Mouse (Mus musculus) limb, embryonic 10.5 days (tissue): ENCODE data around the gene Dgki. TPM values are rescaled to one million over a fixed set of nuclear protein-coding genes. Genes with fewer than 3 reads are reported as not detected.

Experiments used
- DNase-seq: peaks from one replicate; pipeline ENCODE4 v3.0.0-alpha.2; 2017; ENCODE audit warnings: low spot score
- H3K27ac ChIP-seq: fragments of 300-500 bp; sonication (generic); 2 replicates; pipeline ENCODE4 v1.5.1; 2016; ENCODE audit warnings: mild to moderate bottlenecking
- H3K27me3 ChIP-seq: fragments of 300-500 bp; sonication (generic); 2 replicates; pipeline ENCODE4 v1.6.1; 2016; ENCODE audit warnings: low read depth, mild to moderate bottlenecking; ENCODE audit not compliant: poor library complexity, severe bottlenecking
- H3K36me3 ChIP-seq: fragments of 300-500 bp; sonication (generic); 2 replicates; pipeline ENCODE4 v1.6.1; 2016; ENCODE audit warnings: mild to moderate bottlenecking, moderate library complexity
- H3K4me1 ChIP-seq: fragments of 300-500 bp; sonication (generic); 2 replicates; pipeline ENCODE4 v1.6.1; 2016
- H3K4me3 ChIP-seq: fragments of 300-500 bp; sonication (generic); 2 replicates; pipeline ENCODE4 v1.5.1; 2016; ENCODE audit warnings: mild to moderate bottlenecking, moderate library complexity
- H3K9me3 ChIP-seq: fragments of 300-500 bp; sonication (generic); replicated peaks from 2 replicates; pipeline ENCODE4 v1.6.1; 2016; ENCODE audit warnings: mild to moderate bottlenecking
- WGBS: fragments of 180-500 bp; shearing (Covaris S2); methylation state at CpG from one replicate; pipeline ENCODE4 v1.1.7; 2016; 5-methylcytosine and 5-hydroxymethylcytosine counted together
- polyA plus RNA-seq: library from polyadenylated mRNA; unstranded; fragments of >200 nt; fragmentation: Nextera tagmentation; extraction: Ambion mirVana; gene quantifications from 2 replicates; pipeline ENCODE4 v1.2.1, GENCODE M21; 2016

Dgki gene
- polyA plus RNA-seq, 1 experiment from 2014 or later = 0.48 TPM

GRCm38 (mm10) chr6:36890296-36890695, 409.7 kb downstream of the Dgki start:
- Histone ChIP-seq H3K9me3 (no peaks in the 10 kb centered on the region), H3K27me3 (no peaks in the 10 kb centered on the region), H3K27ac (peak overlapping the region; percentile 59), H3K36me3 (no peaks in the 10 kb centered on the region), H3K4me3 (no peak overlapping the region), H3K4me1 (peaks cover 21% of the 10 kb centered on the region)
- DNase-seq = peak; percentile 79
- 2% methylated on average over 5 of the region's 5 CpGs for WGBS

GRCm38 (mm10) chr6:36881309-36881708, 418.7 kb downstream of the Dgki start:
- H3K4me1 ChIP-seq = peaks cover 46% of the 10 kb centered on the region
- H3K9me3 ChIP-seq = no peaks in the 10 kb centered on the region
- H3K36me3 ChIP-seq = no peaks in the 10 kb centered on the region
- WGBS = 32% methylated on average over 4 of the region's 4 CpGs
- no peaks in the 10 kb centered on the region for H3K27me3 ChIP-seq
- H3K27ac ChIP-seq = peak overlapping the region; percentile 81
- DNase-seq = no peak
- no peak overlapping the region for H3K4me3 ChIP-seq

GRCm38 (mm10) chr6:36880643-36881263, 419.2 kb downstream of the Dgki start:
- DNase-seq = peak; percentile 64
- no peaks in the 10 kb centered on the region for H3K27me3 ChIP-seq
- no peaks in the 10 kb centered on the region for H3K9me3 ChIP-seq
- peaks cover 52% of the 10 kb centered on the region for H3K4me1 ChIP-seq
- H3K27ac ChIP-seq = peak overlapping the region; percentile 81
- peak overlapping the region; percentile 15; the same call in 1 of the 2 replicates for H3K4me3 ChIP-seq
- WGBS = 20% methylated on average over 7 of the region's 7 CpGs
- H3K36me3 ChIP-seq = no peaks in the 10 kb centered on the region

- Histone ChIP-seq H3K9me3 (no peaks in the 10 kb centered on the region), H3K27ac (peak overlapping the region; percentile 77), H3K4me1 (peaks cover 64% of the 10 kb centered on the region), H3K4me3 (no peak overlapping the region), H3K27me3 (no peaks in the 10 kb centered on the region), H3K36me3 (no peaks in the 10 kb centered on the region)
- DNase-seq = peak; percentile 64
- WGBS = 17% methylated on average over 4 of the region's 4 CpGs
Measured at GRCm38 (mm10) chr6:36877399-36877798, 422.6 kb downstream of the Dgki start.

- Histone ChIP-seq H3K4me1 (peaks cover 61% of the 10 kb centered on the region), H3K9me3 (no peaks in the 10 kb centered on the region), H3K27ac (peak overlapping the region; percentile 72), H3K27me3 (no peaks in the 10 kb centered on the region), H3K4me3 (no peak overlapping the region), H3K36me3 (no peaks in the 10 kb centered on the region)
- DNase-seq = no peak
- WGBS = 27% methylated on average over 4 of the region's 4 CpGs
Measured at GRCm38 (mm10) chr6:36876426-36876825, 423.6 kb downstream of the Dgki start.

- WGBS = 55% methylated on average over 5 of the region's 5 CpGs
- DNase-seq = no peak
- H3K4me1 ChIP-seq = peaks cover 61% of the 10 kb centered on the region
- peak overlapping the region; percentile 20 for H3K27ac ChIP-seq
- H3K27me3 ChIP-seq = no peaks in the 10 kb centered on the region
- H3K4me3 ChIP-seq = no peak overlapping the region
- no peaks in the 10 kb centered on the region for H3K36me3 ChIP-seq
- no peaks in the 10 kb centered on the region for H3K9me3 ChIP-seq
Measured at GRCm38 (mm10) chr6:36875926-36876325, 424.1 kb downstream of the Dgki start.

GRCm38 (mm10) chr6:36872876-36873275, 427.1 kb downstream of the Dgki start:
- H3K36me3 ChIP-seq = no peaks in the 10 kb centered on the region
- 86% methylated on average over 3 of the region's 3 CpGs for WGBS
- H3K4me3 ChIP-seq = no peak overlapping the region
- no peaks in the 10 kb centered on the region for H3K27me3 ChIP-seq
- H3K4me1 ChIP-seq = peaks cover 45% of the 10 kb centered on the region
- no peaks in the 10 kb centered on the region for H3K9me3 ChIP-seq
- no peak for DNase-seq
- no peak overlapping the region for H3K27ac ChIP-seq

GRCm38 (mm10) chr6:36868217-36868616, 431.8 kb downstream of the Dgki start:
- Histone ChIP-seq H3K36me3 (no peaks in the 10 kb centered on the region), H3K27me3 (no peaks in the 10 kb centered on the region), H3K4me1 (peaks cover 17% of the 10 kb centered on the region), H3K9me3 (no peaks in the 10 kb centered on the region), H3K27ac (peak overlapping the region; percentile 58; the same call in 1 of the 2 replicates), H3K4me3 (no peak overlapping the region)
- 58% methylated on average over 4 of the region's 4 CpGs for WGBS
- DNase-seq = no peak

GRCm38 (mm10) chr6:36858258-36859041, 441.5 kb downstream of the Dgki start:
- no peak for DNase-seq
- 89% methylated on average over 3 of the region's 3 CpGs for WGBS
- peak overlapping the region; percentile 74 for H3K27ac ChIP-seq

GRCm38 (mm10) chr6:36857627-36858257, 442.2 kb downstream of the Dgki start:
- Histone ChIP-seq H3K4me1 (peaks cover 12% of the 10 kb centered on the region), H3K36me3 (no peaks in the 10 kb centered on the region), H3K27ac (peak overlapping the region; percentile 74), H3K9me3 (no peaks in the 10 kb centered on the region), H3K27me3 (no peaks in the 10 kb centered on the region), H3K4me3 (no peak overlapping the region)
- WGBS = 67% methylated on average over 6 of the region's 6 CpGs
- DNase-seq = no peak

More at GRCm38 (mm10) chr6:36858258-36859041, 441.5 kb downstream of the Dgki start:
- no peaks in the 10 kb centered on the region for H3K27me3 ChIP-seq
- no peaks in the 10 kb centered on the region for H3K36me3 ChIP-seq
- peaks cover 12% of the 10 kb centered on the region for H3K4me1 ChIP-seq
- no peak overlapping the region for H3K4me3 ChIP-seq
- no peaks in the 10 kb centered on the region for H3K9me3 ChIP-seq

GRCm38 (mm10) chr6:36850422-36851129, 449.4 kb downstream of the Dgki start:
- H3K27me3 ChIP-seq = no peaks in the 10 kb centered on the region
- H3K4me1 ChIP-seq = peaks cover 10% of the 10 kb centered on the region
- 0 out of 2 replicates have a peak overlapping the region, but pooled peaks have one; percentile 8 for H3K27ac ChIP-seq
- no peak for DNase-seq
- no peak overlapping the region for H3K4me3 ChIP-seq
- H3K9me3 ChIP-seq = no peaks in the 10 kb centered on the region
- 85% methylated on average over 7 of the region's 7 CpGs for WGBS
- H3K36me3 ChIP-seq = no peaks in the 10 kb centered on the region

GRCm38 (mm10) chr6:36845288-36845687, 454.7 kb downstream of the Dgki start:
- no peaks in the 10 kb centered on the region for H3K27me3 ChIP-seq
- peaks cover 55% of the 10 kb centered on the region for H3K4me1 ChIP-seq
- H3K4me3 ChIP-seq = no peak overlapping the region
- 89% methylated on average over 1 of the region's 1 CpGs for WGBS
- DNase-seq = no peak
- no peak overlapping the region for H3K27ac ChIP-seq
- no peaks in the 10 kb centered on the region for H3K36me3 ChIP-seq
- no peaks in the 10 kb centered on the region for H3K9me3 ChIP-seq
